Mouse (Mus musculus) monocyte, adult 2 months (primary cell): ENCODE results near the gene Synj2.
"Not testable (repeated sequence)": the region's sequence is repeated elsewhere in the genome, so short reads cannot be mapped to it uniquely, and the experiment has no call there.

Experiments
- DNase-seq, 2 experiments: peaks; one replicate each; pipeline ENCODE4 v3.0.0; 2022; ENCODE audit warnings: low spot score in 2 of 2, low read depth in 1 of 2

Gene Synj2

GRCm38 (mm10) chr17:6021374-6021789 lies 80.3 kb downstream of the Synj2 start:
- not testable (repeated sequence) for DNase-seq

- no peak for DNase-seq
Observed at GRCm38 (mm10) chr17:6025831-6026230, 84.8 kb downstream of the Synj2 start.

GRCm38 (mm10) chr17:6035661-6036060 lies 94.6 kb downstream of the Synj2 start:
- no peak for DNase-seq

GRCm38 (mm10) chr17:6036458-6036857 lies 95.4 kb downstream of the Synj2 start:
- no peak for DNase-seq

GRCm38 (mm10) chr17:6036872-6037271 lies 95.8 kb downstream of the Synj2 start:
- DNase-seq = no peak

GRCm38 (mm10) chr17:6037507-6037906 lies 96.4 kb downstream of the Synj2 start:
- DNase-seq = no peak

- DNase-seq = no peak
Observed at GRCm38 (mm10) chr17:6052801-6053200, 111.7 kb downstream of the Synj2 start.

GRCm38 (mm10) chr17:6054934-6055355 lies 113.9 kb downstream of the Synj2 start:
- DNase-seq = peak in 1 of 2 experiments; percentile 19

GRCm38 (mm10) chr17:6062793-6063192 lies 121.7 kb downstream of the Synj2 start:
- DNase-seq = no peak

GRCm38 (mm10) chr17:6063532-6063931 lies 122.5 kb downstream of the Synj2 start:
- DNase-seq = no peak

GRCm38 (mm10) chr17:6066021-6066420 lies 124.9 kb downstream of the Synj2 start:
- DNase-seq = no peak

- DNase-seq = no peak
Observed at GRCm38 (mm10) chr17:6067613-6068012, 126.5 kb downstream of the Synj2 start.

GRCm38 (mm10) chr17:6069866-6070265 lies 128.8 kb downstream of the Synj2 start:
- DNase-seq = no peak

GRCm38 (mm10) chr17:6073405-6073804 lies 132.3 kb downstream of the Synj2 start:
- no peak for DNase-seq

- DNase-seq = peak; percentile 90 to 97
Observed at GRCm38 (mm10) chr17:6079287-6080122, 138.4 kb downstream of the Synj2 start, which contains the start of the genes Serac1 and Gtf2h5. TSS of gene Serac1 (minus strand) at chr17:6079741. TSS of gene Gtf2h5 (plus strand) at chr17:6079786.

GRCm38 (mm10) chr17:6083323-6083890 lies 142.3 kb downstream of the Synj2 start:
- no peak for DNase-seq

- no peak for DNase-seq
Observed at GRCm38 (mm10) chr17:6091604-6092003, 150.5 kb downstream of the Synj2 start.
